Mouse (Mus musculus): ENCODE measurements at regions not wholly inside any gene's neighbourhood (a gene's known extent, or its start where the extent isn't known, plus 50 kb on each side); places are given as distances from the start of the nearest gene placed in this dataset.

GRCm38 (mm10) chr13:111104567-111105219 lies 150.1 kb upstream of the Actbl2 start:
- Histone ChIP-seq H3K9me3 (replicated peaks) (no peaks in the 10 kb centered on the region), H3K4me3 (no peak overlapping the region), H3K36me3 (no peaks in the 10 kb centered on the region), H3K27me3 (no peaks in the 10 kb centered on the region), H3K4me1 (replicated peaks) (no peaks in the 10 kb centered on the region), H3K27ac (no peak overlapping the region), H3K4me2 (no peak overlapping the region), H3K9ac (no peak overlapping the region)
- no peak for ATAC-seq (replicated peaks; ENCODE audit: insufficient number of reproducible peaks, insufficient read depth, low FRiP score, low read depth)
- WGBS, result 85% methylated on average over 4 of the region's 4 CpGs

- no peak overlapping the region for H3K9ac ChIP-seq
- H3K36me3 ChIP-seq, result no peaks in the 10 kb centered on the region
- H3K4me1 ChIP-seq (replicated peaks), result no peaks in the 10 kb centered on the region
- no peak for ATAC-seq (replicated peaks; ENCODE audit: insufficient number of reproducible peaks, insufficient read depth, low FRiP score, low read depth)
- WGBS, result 70% methylated on average over 3 of the region's 3 CpGs
- no peak overlapping the region for H3K4me2 ChIP-seq
- no peak overlapping the region for H3K4me3 ChIP-seq
- no peaks in the 10 kb centered on the region for H3K9me3 ChIP-seq (replicated peaks)
- H3K27me3 ChIP-seq, result no peaks in the 10 kb centered on the region
- H3K27ac ChIP-seq, result no peak overlapping the region
Observed at GRCm38 (mm10) chr13:111131108-111131507, 123.7 kb upstream of the Actbl2 start.

- no peak overlapping the region for H3K27ac ChIP-seq
Observed at GRCm38 (mm10) chr13:111136392-111136791, 118.4 kb upstream of the Actbl2 start.

GRCm38 (mm10) chr13:111142757-111143420 lies 111.9 kb upstream of the Actbl2 start:
- Histone ChIP-seq H3K4me3 (no peak overlapping the region), H3K27me3 (no peaks in the 10 kb centered on the region), H3K4me1 (replicated peaks) (peaks cover 8% of the 10 kb centered on the region; the same call in 1 of the 2 replicates), H3K9me3 (replicated peaks) (no peaks in the 10 kb centered on the region), H3K4me2 (no peak overlapping the region), H3K27ac (no peak overlapping the region), H3K36me3 (no peaks in the 10 kb centered on the region), H3K9ac (no peak overlapping the region)
- no peak for ATAC-seq (replicated peaks; ENCODE audit: insufficient number of reproducible peaks, insufficient read depth, low FRiP score, low read depth)
- WGBS, result 55% methylated on average over 7 of the region's 7 CpGs

More at GRCm38 (mm10) chr13:111136392-111136791, 118.4 kb upstream of the Actbl2 start:
- Histone ChIP-seq H3K9me3 (replicated peaks) (no peaks in the 10 kb centered on the region), H3K36me3 (no peaks in the 10 kb centered on the region), H3K27me3 (no peaks in the 10 kb centered on the region), H3K4me2 (no peak overlapping the region), H3K4me3 (no peak overlapping the region), H3K4me1 (replicated peaks) (no peaks in the 10 kb centered on the region), H3K9ac (no peak overlapping the region)
- WGBS, result 87% methylated on average over 3 of the region's 3 CpGs
- no peak for ATAC-seq (replicated peaks; ENCODE audit: insufficient number of reproducible peaks, insufficient read depth, low FRiP score, low read depth)

- WGBS, result 71% methylated on average over 3 of the region's 3 CpGs
Observed at GRCm38 (mm10) chr13:111144721-111145120, 110.1 kb upstream of the Actbl2 start.

DNA sequence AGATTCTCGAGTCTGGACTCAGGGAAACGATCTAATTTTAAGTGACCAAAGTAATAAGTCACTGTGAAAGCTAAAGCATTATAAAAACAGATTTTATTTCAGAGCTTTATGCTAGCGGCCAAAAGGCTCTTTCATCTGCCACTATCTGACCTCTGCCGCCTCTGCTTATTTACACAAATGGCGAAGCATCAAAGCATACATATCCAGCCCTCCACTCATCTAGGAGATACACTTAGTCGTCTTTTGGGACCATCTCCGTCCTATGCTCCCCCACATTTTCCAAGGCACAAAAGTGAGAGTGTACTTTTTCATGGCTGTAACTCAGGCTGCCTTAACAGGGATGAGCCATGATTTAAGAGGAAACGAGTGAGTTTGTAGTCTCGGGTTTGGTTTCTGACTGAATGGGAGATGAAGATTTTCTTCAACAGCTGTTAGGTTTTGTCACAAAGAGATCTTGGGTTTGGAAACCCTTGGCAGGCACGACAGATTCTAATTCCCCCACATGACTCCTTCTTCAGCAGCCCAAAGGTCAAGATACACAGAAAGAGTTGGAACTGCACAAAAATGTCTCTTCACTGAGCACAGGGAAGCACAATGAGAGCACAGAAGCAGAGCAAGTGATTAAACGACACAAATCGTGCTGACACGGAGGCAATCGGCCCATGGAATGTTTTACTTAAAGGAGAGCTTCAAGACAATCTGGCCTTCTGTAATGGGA lies 96.7 kb upstream of the Actbl2 start:
- Histone ChIP-seq H3K4me1 (replicated peaks) (no peaks in the 10 kb centered on the region), H3K4me2 (no peak overlapping the region), H3K36me3 (no peaks in the 10 kb centered on the region), H3K9ac (no peak overlapping the region), H3K9me3 (replicated peaks) (no peaks in the 10 kb centered on the region), H3K4me3 (no peak overlapping the region), H3K27ac (no peak overlapping the region), H3K27me3 (no peaks in the 10 kb centered on the region)
- WGBS, result 59% methylated on average over 14 of the region's 14 CpGs
- no peak for ATAC-seq (replicated peaks; ENCODE audit: insufficient number of reproducible peaks, insufficient read depth, low FRiP score, low read depth)

More at GRCm38 (mm10) chr13:111144721-111145120, 110.1 kb upstream of the Actbl2 start:
- Histone ChIP-seq H3K27ac (no peak overlapping the region), H3K4me3 (no peak overlapping the region), H3K9me3 (replicated peaks) (no peaks in the 10 kb centered on the region), H3K36me3 (no peaks in the 10 kb centered on the region), H3K9ac (no peak overlapping the region), H3K4me1 (replicated peaks) (peaks cover 8% of the 10 kb centered on the region; the same call in 1 of the 2 replicates), H3K27me3 (no peaks in the 10 kb centered on the region), H3K4me2 (no peak overlapping the region)
- no peak for ATAC-seq (replicated peaks; ENCODE audit: insufficient number of reproducible peaks, insufficient read depth, low FRiP score, low read depth)

- Histone ChIP-seq H3K27ac (no peak overlapping the region), H3K9me3 (replicated peaks) (no peaks in the 10 kb centered on the region), H3K27me3 (no peaks in the 10 kb centered on the region), H3K9ac (no peak overlapping the region), H3K4me2 (no peak overlapping the region), H3K4me1 (replicated peaks) (no peaks in the 10 kb centered on the region), H3K36me3 (no peaks in the 10 kb centered on the region), H3K4me3 (no peak overlapping the region)
- ATAC-seq (replicated peaks; ENCODE audit: insufficient number of reproducible peaks, insufficient read depth, low FRiP score, low read depth), result no peak
Observed at GRCm38 (mm10) chr13:111159498-111159897, 95.3 kb upstream of the Actbl2 start.

DNA sequence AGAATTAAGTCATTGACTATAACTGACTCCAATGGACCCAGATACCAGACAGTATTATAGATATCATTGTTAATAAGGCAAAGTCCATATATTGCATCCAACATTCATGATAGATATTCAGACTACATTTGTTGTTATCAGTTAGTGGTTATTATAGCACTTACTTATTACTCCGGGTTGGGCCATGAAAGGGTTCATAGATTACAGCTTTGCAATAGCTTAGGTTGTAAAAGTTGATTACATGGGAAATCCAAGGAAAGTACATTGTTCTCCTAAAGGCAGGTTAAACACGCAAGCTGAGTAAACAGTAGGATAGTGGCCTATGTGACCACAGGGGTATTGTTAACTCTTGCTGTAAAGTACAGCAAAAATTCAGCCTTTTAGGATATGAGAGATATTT lies 89.3 kb upstream of the Actbl2 start:
- Histone ChIP-seq H3K4me1 (replicated peaks) (no peaks in the 10 kb centered on the region), H3K36me3 (no peaks in the 10 kb centered on the region), H3K9ac (no peak overlapping the region), H3K4me2 (no peak overlapping the region), H3K4me3 (no peak overlapping the region), H3K27me3 (no peaks in the 10 kb centered on the region), H3K9me3 (replicated peaks) (no peaks in the 10 kb centered on the region), H3K27ac (no peak overlapping the region)
- WGBS, result 75% methylated on average over 2 of the region's 2 CpGs
- ATAC-seq (replicated peaks; ENCODE audit: insufficient number of reproducible peaks, insufficient read depth, low FRiP score, low read depth), result no peak

DNA sequence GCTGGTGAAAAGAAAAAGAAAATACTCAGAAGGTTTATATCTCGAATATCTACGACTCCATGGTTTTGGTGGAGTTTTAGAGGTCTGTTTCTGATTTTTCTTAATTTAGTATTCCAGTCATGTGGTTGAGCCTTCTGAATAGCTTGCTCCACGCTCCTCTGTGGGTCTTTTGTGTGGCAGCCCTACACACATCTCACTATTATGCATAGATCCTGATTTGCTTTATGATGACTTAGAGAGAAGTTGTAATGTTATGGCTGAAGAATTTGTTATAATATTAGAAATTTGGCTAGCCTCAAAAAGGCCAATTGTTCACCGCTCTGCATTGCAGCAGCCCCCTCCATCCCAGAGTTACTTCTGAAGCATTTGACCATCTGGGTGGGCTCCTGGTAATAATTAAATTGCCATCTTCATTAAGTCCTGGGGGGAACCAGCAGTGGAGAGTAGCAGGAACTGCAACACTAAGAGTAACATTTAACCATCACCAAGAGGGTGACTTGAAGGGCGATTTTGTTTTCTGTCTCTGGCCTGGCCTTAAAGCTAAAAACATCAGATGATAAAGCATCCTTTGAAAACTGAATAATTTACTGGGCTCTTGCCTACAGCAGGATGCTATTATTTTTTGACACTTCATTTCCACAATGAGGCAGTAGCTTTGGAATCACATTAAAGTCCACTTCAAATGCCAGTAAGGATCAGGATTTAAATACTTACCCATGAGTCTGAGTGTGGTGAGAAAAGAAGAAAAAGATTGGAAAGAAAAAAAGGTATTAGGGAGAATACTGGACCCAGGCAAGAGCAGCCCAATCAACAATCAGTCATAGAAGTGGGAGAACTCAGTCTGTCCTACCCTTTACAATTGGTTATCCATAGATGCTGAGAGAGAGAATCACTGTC lies 84.3 kb upstream of the Actbl2 start:
- Histone ChIP-seq H3K4me2 (no peak overlapping the region), H3K4me3 (no peak overlapping the region), H3K9ac (no peak overlapping the region), H3K36me3 (no peaks in the 10 kb centered on the region), H3K27me3 (no peaks in the 10 kb centered on the region), H3K27ac (no peak overlapping the region), H3K4me1 (replicated peaks) (no peaks in the 10 kb centered on the region), H3K9me3 (replicated peaks) (no peaks in the 10 kb centered on the region)
- WGBS, result 72% methylated on average over 5 of the region's 5 CpGs
- ATAC-seq (replicated peaks; ENCODE audit: insufficient number of reproducible peaks, insufficient read depth, low FRiP score, low read depth), result no peak

DNA sequence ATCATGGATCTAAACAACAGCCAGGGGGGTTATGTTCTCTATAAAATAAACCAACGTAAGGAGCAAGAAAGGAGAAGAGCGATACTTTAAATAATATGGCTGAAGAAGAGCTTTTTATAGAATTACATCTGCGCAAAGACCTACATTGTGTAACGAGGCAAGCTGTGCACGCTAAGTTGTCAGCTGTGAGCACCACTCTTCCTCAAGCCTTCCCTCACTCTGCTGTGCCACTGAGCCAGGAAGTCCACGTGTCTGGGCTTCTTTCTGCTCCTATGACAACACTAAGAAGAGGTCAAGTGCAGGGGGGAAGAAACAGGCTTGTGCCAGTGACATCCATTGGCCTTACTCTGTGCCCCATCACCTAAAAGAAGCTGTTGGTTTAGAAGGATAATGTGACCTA lies 75.6 kb upstream of the Actbl2 start:
- no peaks in the 10 kb centered on the region for H3K4me1 ChIP-seq (replicated peaks)
- WGBS, result 76% methylated on average over 6 of the region's 6 CpGs
- H3K27ac ChIP-seq, result no peak overlapping the region
- H3K9me3 ChIP-seq (replicated peaks), result no peaks in the 10 kb centered on the region
- H3K9ac ChIP-seq, result no peak overlapping the region
- H3K36me3 ChIP-seq, result no peaks in the 10 kb centered on the region
- H3K4me3 ChIP-seq, result no peak overlapping the region
- no peaks in the 10 kb centered on the region for H3K27me3 ChIP-seq
- H3K4me2 ChIP-seq, result no peak overlapping the region
- ATAC-seq (replicated peaks; ENCODE audit: insufficient number of reproducible peaks, insufficient read depth, low FRiP score, low read depth), result no peak

GRCm38 (mm10) chr13:111183293-111183692 lies 71.5 kb upstream of the Actbl2 start:
- no peak for ATAC-seq (replicated peaks; ENCODE audit: insufficient number of reproducible peaks, insufficient read depth, low FRiP score, low read depth)
- no peak overlapping the region for H3K4me2 ChIP-seq
- 89% methylated on average over 2 of the region's 2 CpGs for WGBS
- no peaks in the 10 kb centered on the region for H3K36me3 ChIP-seq
- H3K9me3 ChIP-seq (replicated peaks), result no peaks in the 10 kb centered on the region
- H3K9ac ChIP-seq, result no peak overlapping the region
- H3K27me3 ChIP-seq, result no peaks in the 10 kb centered on the region
- H3K27ac ChIP-seq, result no peak overlapping the region
- H3K4me1 ChIP-seq (replicated peaks), result no peaks in the 10 kb centered on the region
- no peak overlapping the region for H3K4me3 ChIP-seq
